Mouse (Mus musculus) neural tube, embryonic 14.5 days (tissue): ENCODE data around the gene Soga1. TPM values are rescaled to one million over a fixed set of nuclear protein-coding genes. Genes with fewer than 3 reads are reported as not detected.

Experiments
- ATAC-seq: fragments of 200-750 bp; cut with Nextera tagmentation; 2 replicates; pipeline ENCODE4 v1.8.0; 2017; ENCODE audit warnings: low read depth, mild to moderate bottlenecking, moderate TSS enrichment, moderate library complexity
- H3K27ac ChIP-seq: fragments of 300-500 bp; sonication (generic); 2 replicates; pipeline ENCODE4 v1.5.1; 2014; ENCODE audit warnings: low read depth, mild to moderate bottlenecking, control low read depth, low read length, moderate library complexity, mixed read lengths
- H3K27me3 ChIP-seq: fragments of 300-500 bp; sonication (generic); 2 replicates; pipeline ENCODE4 v1.6.1; 2014; ENCODE audit warnings: low read length; ENCODE audit not compliant: control insufficient read depth, insufficient read depth
- H3K36me3 ChIP-seq: fragments of 300-500 bp; sonication (generic); 2 replicates; pipeline ENCODE4 v1.6.1; 2014; ENCODE audit warnings: low read length, mixed read lengths; ENCODE audit not compliant: control insufficient read depth, insufficient read depth
- H3K4me1 ChIP-seq: fragments of 300-500 bp; sonication (generic); 2 replicates; pipeline ENCODE4 v1.6.1; 2014; ENCODE audit warnings: low read length; ENCODE audit not compliant: control insufficient read depth, insufficient read depth
- H3K4me2 ChIP-seq: fragments of 300-500 bp; sonication (generic); 2 replicates; pipeline ENCODE4 v1.6.1; 2014; ENCODE audit warnings: mild to moderate bottlenecking, low read depth, low read length, control low read depth
- H3K4me3 ChIP-seq: fragments of 300-500 bp; sonication (generic); 2 replicates; pipeline ENCODE4 v1.5.1; 2014; ENCODE audit warnings: low read depth, low read length, control low read depth, mixed read lengths
- H3K9ac ChIP-seq: fragments of 300-500 bp; sonication (generic); replicated peaks from 2 replicates; pipeline ENCODE4 v1.6.1; 2014; ENCODE audit warnings: low read depth, mild to moderate bottlenecking, control low read depth, low read length, mixed read lengths
- H3K9me3 ChIP-seq: fragments of 300-500 bp; sonication (generic); 2 replicates; pipeline ENCODE4 v1.6.1; 2016; ENCODE audit warnings: low read length; ENCODE audit not compliant: control insufficient read depth
- WGBS: fragments of 180-500 bp; shearing (Covaris S2); extraction: QIAGEN DNeasy Blood & Tissue Kit; methylation state at CpG from one replicate; pipeline ENCODE4 v1.1.7; 2014; 5-methylcytosine and 5-hydroxymethylcytosine counted together
- polyA plus RNA-seq: library from polyadenylated mRNA; unstranded; fragments of >200 nt; fragmentation: Nextera tagmentation; extraction: Ambion mirVana; gene quantifications from 2 replicates; pipeline ENCODE4 v1.2.1, GENCODE M21; 2014

The Soga1 gene
- polyA plus RNA-seq, 1 experiment from 2014 or later = 10.2 TPM

DNA sequence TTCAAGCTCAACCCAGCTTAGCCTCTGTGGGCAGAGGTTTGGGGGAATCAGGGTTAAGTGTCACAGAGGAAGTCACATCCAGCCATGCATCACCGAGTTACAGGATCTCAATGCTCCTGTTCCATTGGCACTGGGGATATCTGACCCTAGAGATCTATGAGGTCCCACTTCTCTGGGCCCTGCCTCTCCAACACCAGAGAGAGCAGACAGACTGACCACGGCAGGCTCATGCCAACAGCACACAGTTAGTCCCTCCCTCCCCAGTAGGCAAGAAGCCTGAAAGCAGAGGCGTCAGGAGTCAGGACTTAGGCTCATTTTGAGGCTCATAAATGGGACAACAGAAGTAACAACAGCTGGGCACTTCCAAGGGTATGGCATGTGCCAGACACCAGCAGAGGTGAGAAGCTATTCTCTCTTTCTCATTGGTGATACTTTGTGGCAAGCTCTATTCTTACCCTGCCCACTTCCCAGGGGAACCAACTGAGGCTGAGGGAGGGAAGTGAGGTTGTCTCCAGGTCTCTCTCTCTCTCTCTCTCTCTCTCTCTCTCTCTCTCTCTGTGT, 9.2 kb downstream of the Soga1 start:
- Histone ChIP-seq H3K36me3 (no peaks in the 10 kb centered on the region), H3K4me2 (0 out of 2 replicates have a peak overlapping the region, but pooled peaks have one; percentile 18), H3K4me1 (peaks cover 81% of the 10 kb centered on the region), H3K27me3 (no peaks in the 10 kb centered on the region), H3K9ac (0 out of 2 replicates have a peak overlapping the region, but pooled peaks have one; percentile 28), H3K9me3 (no peaks in the 10 kb centered on the region), H3K4me3 (no peak overlapping the region), H3K27ac (peak overlapping the region; percentile 45)
- ATAC-seq = no peak
- 45% methylated on average over 3 of the region's 3 CpGs for WGBS

GRCm38 (mm10) chr2:157069355-157069735, 9.7 kb downstream of the Soga1 start:
- ATAC-seq = no peak
- no peaks in the 10 kb centered on the region for H3K27me3 ChIP-seq
- H3K9me3 ChIP-seq = no peaks in the 10 kb centered on the region
- no peak overlapping the region for H3K4me3 ChIP-seq
- H3K36me3 ChIP-seq = no peaks in the 10 kb centered on the region
- H3K27ac ChIP-seq = peak overlapping the region; percentile 45
- no peak overlapping the region for H3K9ac ChIP-seq
- 53% methylated on average over 3 of the region's 3 CpGs for WGBS
- H3K4me2 ChIP-seq = no peak overlapping the region
- H3K4me1 ChIP-seq = peaks cover 81% of the 10 kb centered on the region

DNA sequence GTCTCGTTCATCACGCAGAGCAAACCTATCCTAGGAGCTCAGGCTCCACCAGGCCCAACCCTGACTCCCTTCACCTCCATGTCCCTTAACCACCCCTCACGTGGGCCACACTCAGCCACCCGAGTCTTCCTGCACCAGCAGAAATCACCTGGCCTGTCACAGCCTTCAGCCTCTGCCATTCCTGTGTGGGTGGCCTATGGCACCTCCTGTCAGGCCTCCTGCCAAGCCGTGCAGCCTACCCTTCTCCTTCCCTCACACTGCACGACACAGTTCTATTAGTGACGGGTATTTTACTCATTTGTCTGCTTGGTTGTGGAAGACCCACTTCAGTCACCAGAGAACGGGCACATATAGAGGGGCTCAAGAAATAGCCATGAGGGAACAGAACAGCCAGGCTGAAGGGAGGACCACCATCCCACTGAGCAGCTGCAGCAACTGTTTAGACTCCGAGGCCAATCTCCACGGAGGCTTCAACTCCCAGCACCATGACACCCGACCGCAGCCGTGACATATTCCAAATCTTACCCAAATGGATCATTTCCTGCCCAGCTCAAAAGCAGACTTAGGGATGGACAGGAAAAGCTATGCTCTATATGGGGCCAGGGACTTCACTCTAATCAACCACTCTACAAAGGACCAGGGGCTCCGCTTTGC, 10.2 kb downstream of the Soga1 start:
- H3K9ac ChIP-seq = no peak overlapping the region
- ATAC-seq = no peak
- H3K36me3 ChIP-seq = no peaks in the 10 kb centered on the region
- H3K4me2 ChIP-seq = no peak overlapping the region
- peak overlapping the region; percentile 45; the same call in 1 of the 2 replicates for H3K27ac ChIP-seq
- H3K4me1 ChIP-seq = peaks cover 82% of the 10 kb centered on the region
- WGBS = 63% methylated on average over 14 of the region's 14 CpGs
- no peaks in the 10 kb centered on the region for H3K27me3 ChIP-seq
- H3K4me3 ChIP-seq = no peak overlapping the region
- H3K9me3 ChIP-seq = no peaks in the 10 kb centered on the region

- Histone ChIP-seq H3K27ac (no peak overlapping the region), H3K9me3 (no peaks in the 10 kb centered on the region), H3K27me3 (no peaks in the 10 kb centered on the region), H3K4me1 (peaks cover 71% of the 10 kb centered on the region), H3K4me2 (no peak overlapping the region), H3K4me3 (no peak overlapping the region), H3K36me3 (no peaks in the 10 kb centered on the region), H3K9ac (no peak overlapping the region)
- WGBS = 67% methylated on average over 7 of the region's 7 CpGs
- no peak for ATAC-seq
Measured at GRCm38 (mm10) chr2:157066731-157067430, 12.2 kb downstream of the Soga1 start.

DNA sequence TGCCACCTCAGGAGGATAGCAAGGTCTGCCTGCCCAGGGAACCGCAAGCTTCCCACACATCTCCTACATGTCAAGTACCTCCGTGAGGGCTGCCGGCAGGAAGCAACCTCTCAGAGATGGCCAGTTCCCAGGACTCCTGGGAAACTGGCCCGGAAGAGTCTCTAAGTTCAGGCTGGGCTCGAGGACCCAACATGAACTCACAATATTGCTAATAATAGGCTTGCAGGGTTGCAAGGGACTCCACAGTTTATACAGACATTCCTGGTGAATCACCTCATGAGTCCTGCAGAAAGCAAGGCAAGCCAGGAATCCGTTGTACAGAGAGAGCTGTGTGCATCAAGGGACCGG, 13.2 kb downstream of the Soga1 start:
- Histone ChIP-seq H3K4me1 (peaks cover 61% of the 10 kb centered on the region), H3K9me3 (no peaks in the 10 kb centered on the region), H3K4me2 (no peak overlapping the region), H3K36me3 (no peaks in the 10 kb centered on the region), H3K9ac (no peak overlapping the region), H3K4me3 (no peak overlapping the region), H3K27ac (no peak overlapping the region), H3K27me3 (no peaks in the 10 kb centered on the region)
- 77% methylated on average over 7 of the region's 7 CpGs for WGBS
- no peak for ATAC-seq

GRCm38 (mm10) chr2:157064978-157065878, 13.8 kb downstream of the Soga1 start:
- no peak for ATAC-seq
- Histone ChIP-seq H3K27me3 (no peaks in the 10 kb centered on the region), H3K36me3 (0 out of 2 replicates have a peak, but pooled peaks cover under 1% of the 10 kb centered on the region), H3K4me3 (no peak overlapping the region), H3K4me1 (peaks cover 54% of the 10 kb centered on the region), H3K4me2 (no peak overlapping the region), H3K9ac (no peak overlapping the region), H3K9me3 (no peaks in the 10 kb centered on the region), H3K27ac (no peak overlapping the region)
- WGBS = 76% methylated on average over 14 of the region's 14 CpGs

GRCm38 (mm10) chr2:157064136-157064535, 14.9 kb downstream of the Soga1 start:
- Histone ChIP-seq H3K4me2 (no peak overlapping the region), H3K9ac (no peak overlapping the region), H3K36me3 (peaks cover 11% of the 10 kb centered on the region; the same call in 1 of the 2 replicates), H3K4me3 (no peak overlapping the region), H3K9me3 (no peaks in the 10 kb centered on the region), H3K27ac (peak overlapping the region; percentile 23; the same call in 1 of the 2 replicates), H3K27me3 (no peaks in the 10 kb centered on the region), H3K4me1 (peaks cover 46% of the 10 kb centered on the region)
- peak; percentile 19; the same call in 1 of the 2 replicates for ATAC-seq
- whole genome bisulfite sequencing = 40% methylated on average over 7 of the region's 7 CpGs

- ATAC-seq = no peak
- Histone ChIP-seq H3K36me3 (peaks cover 15% of the 10 kb centered on the region; the same call in 1 of the 2 replicates), H3K4me1 (peaks cover 49% of the 10 kb centered on the region), H3K27me3 (no peaks in the 10 kb centered on the region), H3K9ac (no peak overlapping the region), H3K9me3 (no peaks in the 10 kb centered on the region), H3K27ac (no peak overlapping the region), H3K4me3 (no peak overlapping the region), H3K4me2 (no peak overlapping the region)
- WGBS = 68% methylated on average over 4 of the region's 4 CpGs
Measured at GRCm38 (mm10) chr2:157063241-157063700, 15.8 kb downstream of the Soga1 start.
